Mouse (Mus musculus): ENCODE measurements at regions not wholly inside any gene's neighbourhood (a gene's known extent, or its start where the extent isn't known, plus 50 kb on each side); places are given as distances from the start of the nearest gene placed in this dataset.

GRCm38 (mm10) chr4:95178467-95178866 is 126.4 kb upstream of the Jun start:
- no peaks in the 10 kb centered on the region for H3K4me1 ChIP-seq (ENCODE audit: control insufficient read depth in 1 of 2, insufficient read depth in 2 of 2, low read length in 2 of 2)
- H3K36me3 ChIP-seq (ENCODE audit: control insufficient read depth in 1 of 2, insufficient read depth in 2 of 2, low read length in 2 of 2), result no peaks in the 10 kb centered on the region
- TF ChIP-seq NELFE (IDR thresholded peaks at IDR 0.05; ENCODE audit: low read depth, low read length), result no peak
- TF ChIP-seq KAT2A (conservative IDR thresholded peaks at IDR 0.05; ENCODE audit: low read depth, low read length), result no peak
- TF ChIP-seq UBTF (IDR thresholded peaks at IDR 0.05; ENCODE audit: borderline replicate concordance, insufficient read depth, low read depth, low read length), result no peak
- TF ChIP-seq MAX (IDR thresholded peaks at IDR 0.05; ENCODE audit: low read length), result no peak
- no peak for TF ChIP-seq HCFC1 (IDR thresholded peaks at IDR 0.05; ENCODE audit: low read depth, low read length)
- no peak for TF ChIP-seq MEF2A (IDR thresholded peaks at IDR 0.05; ENCODE audit: extremely low read depth, insufficient replicate concordance, low read depth, low read length, poor library complexity, severe bottlenecking)
- no peak for TF ChIP-seq ELF1 (IDR thresholded peaks at IDR 0.05; ENCODE audit: low read depth, low read length)
- TF ChIP-seq MYC (IDR thresholded peaks at IDR 0.05; ENCODE audit: low read depth, low read length), result no peak
- TF ChIP-seq ZC3H11A (IDR thresholded peaks at IDR 0.05; ENCODE audit: low read depth, low read length), result no peak
- no peak for TF ChIP-seq EP300 (IDR thresholded peaks at IDR 0.05; ENCODE audit: low read depth in 1 of 2, low read length in 2 of 2)
- no peak for TF ChIP-seq MYB (IDR thresholded peaks at IDR 0.05; ENCODE audit: low read depth, low read length)
- no peak for TF ChIP-seq ZKSCAN1 (IDR thresholded peaks at IDR 0.05; ENCODE audit: low read depth, low read length)
- TF ChIP-seq CHD2 (IDR thresholded peaks at IDR 0.05; ENCODE audit: low read length), result no peak
- H3K27me3 ChIP-seq (ENCODE audit: control insufficient read depth in 1 of 2, insufficient read depth in 2 of 2, low read length in 2 of 2), result no peaks in the 10 kb centered on the region
- no peak for DNase-seq (ENCODE audit: low read depth, low spot score)
- no peaks in the 10 kb centered on the region for H3K79me2 ChIP-seq (ENCODE audit: control insufficient read depth, insufficient read depth, low read length, poor library complexity)
- H3K9me3 ChIP-seq (replicated peaks; ENCODE audit: insufficient read depth, low read length), result no peaks in the 10 kb centered on the region
- no peak overlapping the region for H3K4me3 ChIP-seq (ENCODE audit: control insufficient read depth in 1 of 2, insufficient read depth in 1 of 2, low read depth in 2 of 2, low read length in 2 of 2)
- H3K27ac ChIP-seq (ENCODE audit: control insufficient read depth, low read depth, low read length), result no peak overlapping the region
- H3K9ac ChIP-seq (ENCODE audit: control insufficient read depth, low read depth, low read length, poor library complexity, severe bottlenecking), result no peak overlapping the region

DNA sequence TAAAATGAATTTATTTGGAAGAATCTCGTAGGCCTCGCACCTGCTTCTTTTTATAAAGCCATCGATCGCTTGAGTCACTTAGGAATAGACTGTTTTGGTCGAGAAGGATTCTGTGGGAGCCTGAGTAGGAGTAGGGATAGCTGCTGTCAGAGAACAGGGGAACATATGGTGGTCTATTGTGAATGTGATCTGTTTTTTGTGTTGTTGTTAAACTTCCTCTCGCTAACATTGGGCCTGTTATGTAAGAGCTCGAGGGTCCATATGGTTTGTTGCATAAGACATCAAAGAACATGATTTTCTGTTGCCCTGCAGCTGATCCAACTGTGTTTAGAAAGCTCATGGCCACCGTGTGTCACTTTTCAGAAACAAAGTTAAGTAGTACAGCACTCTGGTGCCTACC is 126.9 kb upstream of the Jun start:
- H3K4me1 ChIP-seq (ENCODE audit: control insufficient read depth in 1 of 2, insufficient read depth in 2 of 2, low read length in 2 of 2), result no peaks in the 10 kb centered on the region
- H3K27me3 ChIP-seq (ENCODE audit: control insufficient read depth in 1 of 2, insufficient read depth in 2 of 2, low read length in 2 of 2), result no peaks in the 10 kb centered on the region
- no peak overlapping the region for H3K4me3 ChIP-seq (ENCODE audit: control insufficient read depth in 1 of 2, insufficient read depth in 1 of 2, low read depth in 2 of 2, low read length in 2 of 2)
- H3K9ac ChIP-seq (ENCODE audit: control insufficient read depth, low read depth, low read length, poor library complexity, severe bottlenecking), result no peak overlapping the region
- no peak for DNase-seq (ENCODE audit: low read depth, low spot score)
- H3K27ac ChIP-seq (ENCODE audit: control insufficient read depth, low read depth, low read length), result no peak overlapping the region
- TF ChIP-seq NELFE (IDR thresholded peaks at IDR 0.05; ENCODE audit: low read depth, low read length) (no peak), SMC3 (IDR thresholded peaks at IDR 0.05; ENCODE audit: low read depth, low read length) (no peak), GATA1 (IDR thresholded peaks at IDR 0.05; ENCODE audit: low read depth, low read length) (no peak), USF1 (IDR thresholded peaks at IDR 0.05; ENCODE audit: low read depth, low read length) (no peak), USF2 (IDR thresholded peaks at IDR 0.05; ENCODE audit: borderline replicate concordance in 1 of 2, insufficient read depth in 1 of 2, low read depth in 1 of 2, low read length in 2 of 2) (no peak), NRF1 (IDR thresholded peaks at IDR 0.05; ENCODE audit: insufficient read depth, low read depth, low read length, poor library complexity, severe bottlenecking) (no peak), POLR2AphosphoS2 (IDR thresholded peaks at IDR 0.05; ENCODE audit: low read length) (no peak), ZMIZ1 (IDR thresholded peaks at IDR 0.05; ENCODE audit: low read depth, low read length) (no peak), POLR2AphosphoS5 (IDR thresholded peaks at IDR 0.05; ENCODE audit: borderline replicate concordance, low read depth, low read length) (no peak), ZNF384 (IDR thresholded peaks at IDR 0.05; ENCODE audit: low read depth, low read length) (no peak), MAZ (IDR thresholded peaks at IDR 0.05; ENCODE audit: low read depth, low read length) (no peak), GABPA (IDR thresholded peaks at IDR 0.05; ENCODE audit: low read depth, low read length) (no peak), HCFC1 (IDR thresholded peaks at IDR 0.05; ENCODE audit: low read depth, low read length) (no peak), ZKSCAN1 (IDR thresholded peaks at IDR 0.05; ENCODE audit: low read depth, low read length) (no peak)
- H3K9me3 ChIP-seq (replicated peaks; ENCODE audit: insufficient read depth, low read length), result no peaks in the 10 kb centered on the region
- H3K79me2 ChIP-seq (ENCODE audit: control insufficient read depth, insufficient read depth, low read length, poor library complexity), result no peaks in the 10 kb centered on the region
- H3K36me3 ChIP-seq (ENCODE audit: control insufficient read depth in 1 of 2, insufficient read depth in 2 of 2, low read length in 2 of 2), result no peaks in the 10 kb centered on the region
